Mouse (Mus musculus) monocyte, adult 59 days (primary cell): ENCODE measurements around the gene AI597479. TPM values are rescaled to one million over a fixed set of nuclear protein-coding genes. Genes with fewer than 3 reads are reported as not detected.

Experiments used
- total RNA-seq, 2 experiments: library from RNA; stranded (reverse); gene quantifications; one replicate each; pipeline ENCODE4 v1.2.4; 2023

AI597479 gene
- 1 to 10 TPM; 4.7 to 6.4 TPM for total RNA-seq

GRCm38 (mm10) chr1:43098031-43098984 lies at the start of gene AI597479, which contains the start of gene Tgfbrap1:
TSS of gene AI597479 (plus strand) at chr1:43098710.
TSS of gene Tgfbrap1 (minus strand) at chr1:43098637.

Other genes starting within 250 kb of the AI597479 start
- 10 to 100 TPM; 28.9 to 29.2 TPM for gene Mrps9, start 247.5 kb upstream of the AI597479 start, total RNA-seq
- not detected for gene Gpr45, start 145.8 kb upstream of the AI597479 start, total RNA-seq
- gene Tgfbrap1, start 73 bp upstream of the AI597479 start, total RNA-seq, result 10 to 100 TPM; 34.5 to 35.7 TPM
- gene Fhl2, start 98.3 kb downstream of the AI597479 start, total RNA-seq, result 1 to 10 TPM; 1.2 to 1.4 TPM